10 mouse cellular contexts compared by ENCODE assay signal in genomic region chr4:148515313-148515712, GRCm38 (mm10). TPM values are rescaled to one million over a fixed set of nuclear protein-coding genes. Genes with fewer than 3 reads are reported as not detected.
DNase-seq lines count a peak whose midpoint lies in the region; TF ChIP-seq lines count a peak whose summit lies in the region.
"Had no signal": no experiment of that assay in that cellular context is flagged by ENCODE, and none has a peak within 500 bp of the region (broad histone marks: within the 10 kb centered on the region; RNA-seq: fewer than 3 reads in every experiment).

No protein-coding gene starts in this region.

- TF ChIP-seq POLR2A in ES-Bruce4 (IDR thresholded peaks at IDR 0.05; ENCODE audit: insufficient read depth, low read length): no peak

- H3K9ac ChIP-seq in ES-Bruce4 (ENCODE audit: low read depth, poor library complexity, severe bottlenecking): no peak overlapping the region
- H3K9ac ChIP-seq: hindbrain, embryonic 13.5 days had no signal

- H3K36me3 ChIP-seq in ES-Bruce4 (ENCODE audit: control insufficient read depth, insufficient read depth, low read length, poor library complexity, severe bottlenecking): no peaks in the 10 kb centered on the region
- H3K36me3 ChIP-seq in hindbrain, embryonic 10.5 days: peaks cover 95% of the 10 kb centered on the region
- H3K36me3 ChIP-seq in limb, embryonic 10.5 days: peaks cover 96% of the 10 kb centered on the region

- 90% methylated on average over 2 of the region's 2 CpGs for WGBS in hindbrain, embryonic 10.5 days
- WGBS in limb, embryonic 10.5 days: 93% methylated on average over 2 of the region's 2 CpGs

- TF ChIP-seq CTCF in left cerebral cortex, adult 2 months (IDR thresholded peaks at IDR 0.05): peak; percentile 45
- TF ChIP-seq CTCF in ES-Bruce4 (IDR thresholded peaks at IDR 0.05; ENCODE audit: low read depth, low read length): peak; percentile 19

- H3K4me3 ChIP-seq in left cerebral cortex, adult 2 months: no peak overlapping the region
- no peak overlapping the region for H3K4me3 ChIP-seq in ES-Bruce4 (ENCODE audit: low read depth, low read length)
- no peak overlapping the region for H3K4me3 ChIP-seq in hindbrain, embryonic 10.5 days
- H3K4me3 ChIP-seq in limb, embryonic 10.5 days: no peak overlapping the region
- H3K4me3 ChIP-seq: hindbrain, embryonic 13.5 days had no signal

- TF ChIP-seq EP300 in ES-Bruce4 (IDR thresholded peaks at IDR 0.05; ENCODE audit: insufficient read depth, low read depth, low read length): no peak

- peak; percentile 17 for DNase-seq in adrenal gland, postnatal 10 days
- DNase-seq in adrenal gland, postnatal 4 days (ENCODE audit: low spot score in 2 of 2): no peak
- no peak for DNase-seq in left cerebral cortex, adult 2 months (ENCODE audit: extremely low spot score in 1 of 2, low spot score in 2 of 2)
- DNase-seq in left cerebral cortex, postnatal 10 days (ENCODE audit: extremely low spot score in 1 of 2, low spot score in 2 of 2): no peak
- peak; percentile 69 for DNase-seq in kidney, postnatal 14 days
- DNase-seq in hindbrain, embryonic 10.5 days (ENCODE audit: low spot score): no peak
- DNase-seq in limb, embryonic 10.5 days (ENCODE audit: low spot score): no peak

- intact Hi-C loops in left cerebral cortex, adult 2 months (cut with DNase I): no loop called here
- intact Hi-C loops in left cerebral cortex, postnatal 10 days (cut with DNase I): no loop called here

- H3K27ac ChIP-seq in left cerebral cortex, adult 2 months: no peak overlapping the region
- no peak overlapping the region for H3K27ac ChIP-seq in ES-Bruce4 (ENCODE audit: insufficient read depth, low read length)
- H3K27ac ChIP-seq in hindbrain, embryonic 10.5 days: no peak overlapping the region
- H3K27ac ChIP-seq in limb, embryonic 10.5 days: no peak overlapping the region
- H3K27ac ChIP-seq: hindbrain, embryonic 13.5 days had no signal

- H3K9me3 ChIP-seq in ES-Bruce4 (replicated peaks; ENCODE audit: control insufficient read depth, insufficient read depth, low read length, poor library complexity, severe bottlenecking): no peaks in the 10 kb centered on the region
- no peaks in the 10 kb centered on the region for H3K9me3 ChIP-seq in hindbrain, embryonic 10.5 days
- no peaks in the 10 kb centered on the region for H3K9me3 ChIP-seq in limb, embryonic 10.5 days (replicated peaks)
- H3K9me3 ChIP-seq: hindbrain, embryonic 13.5 days had no signal

- no peaks in the 10 kb centered on the region for H3K4me1 ChIP-seq in ES-Bruce4 (ENCODE audit: control insufficient read depth, insufficient read depth, low read length)
- peaks cover 17% of the 10 kb centered on the region for H3K4me1 ChIP-seq in hindbrain, embryonic 10.5 days (replicated peaks)
- peaks cover 3% of the 10 kb centered on the region for H3K4me1 ChIP-seq in limb, embryonic 10.5 days

- no peaks in the 10 kb centered on the region for H3K27me3 ChIP-seq in ES-Bruce4 (ENCODE audit: control insufficient read depth, insufficient read depth, low read length, poor library complexity, severe bottlenecking)
- no peaks in the 10 kb centered on the region for H3K27me3 ChIP-seq in hindbrain, embryonic 10.5 days (ENCODE audit: insufficient read depth, poor library complexity, severe bottlenecking)
- no peaks in the 10 kb centered on the region for H3K27me3 ChIP-seq in limb, embryonic 10.5 days (ENCODE audit: low read depth, poor library complexity, severe bottlenecking)
- H3K27me3 ChIP-seq: hindbrain, embryonic 13.5 days had no signal

RNA-seq across cellular contexts. Expression of gene Angptl7, which starts 15.1 kb away (rescaled TPM):
- total RNA-seq in adrenal gland, postnatal 10 days (2021): 1 to 10 TPM; 1.6 to 2.1 TPM
- total RNA-seq in adrenal gland, postnatal 4 days (2021): 1 to 10 TPM; 1.3 to 1.5 TPM
- total RNA-seq in left cerebral cortex, adult 2 months (2021): under 1 TPM; 0.57 to 0.89 TPM
- total RNA-seq in left cerebral cortex, postnatal 10 days (2021): under 1 TPM; 0.36 to 0.53 TPM
- polyA plus RNA-seq in ES-Bruce4 (2011; ENCODE audit: insufficient read depth, insufficient read length, low read depth, missing spikeins): 0.37 TPM in 1 of 2 replicates, not detected in the other
- polyA plus RNA-seq in hindbrain, embryonic 10.5 days (2016; fragmentation: Nextera tagmentation; extraction: Ambion mirVana): 0.29 and 0.31 TPM in 2 replicates
- polyA plus RNA-seq in limb, embryonic 10.5 days (2016; fragmentation: Nextera tagmentation; extraction: Ambion mirVana): 0.23 and 0.56 TPM in 2 replicates
- polyA plus RNA-seq: small intestine, adult 2 months had no signal

RNA-seq across cellular contexts. Expression of gene Exosc10, which starts 42.9 kb away (rescaled TPM):
- total RNA-seq in adrenal gland, postnatal 10 days (2021): 10 to 100 TPM; 45.7 to 55.6 TPM
- total RNA-seq in adrenal gland, postnatal 4 days (2021): 10 to 100 TPM; 65.5 to 68.1 TPM
- total RNA-seq in left cerebral cortex, adult 2 months (2021): 10 to 100 TPM; 50.0 to 50.6 TPM
- total RNA-seq in left cerebral cortex, postnatal 10 days (2021): 10 to 100 TPM; 54.1 to 56.6 TPM
- 52.8 and 53.9 TPM in 2 replicates for polyA plus RNA-seq in ES-Bruce4 (2011; ENCODE audit: insufficient read depth, insufficient read length, low read depth, missing spikeins)
- 92.9 and 97.4 TPM in 2 replicates for polyA plus RNA-seq in hindbrain, embryonic 10.5 days (2016; fragmentation: Nextera tagmentation; extraction: Ambion mirVana)
- 108 and 115 TPM in 2 replicates for polyA plus RNA-seq in limb, embryonic 10.5 days (2016; fragmentation: Nextera tagmentation; extraction: Ambion mirVana)

Comparison
In these comparisons a context has a peak if more than half of its experiments do, and no peak if none do; other contexts are left out.
1. DNase-seq: peak in adrenal gland, postnatal 10 days (single experiment) and kidney, postnatal 14 days (single experiment); none in adrenal gland, postnatal 4 days (0 of 2), left cerebral cortex, adult 2 months (0 of 2), left cerebral cortex, postnatal 10 days (0 of 2), hindbrain, embryonic 10.5 days (single experiment) and limb, embryonic 10.5 days (single experiment).